Mouse (Mus musculus): ENCODE measurements around the gene Tbcd.

The Tbcd gene

GRCm38 (mm10) chr11:121451753-121452635, at the start of gene Tbcd:
Gene Tbcd (plus strand): TSS chr11:121451949.
- CTCF ChIA-PET = no interaction called here

GRCm38 (mm10) chr11:121407366-121408155, 44.2 kb upstream of the Tbcd start:
- CTCF ChIA-PET = interaction anchor here (0.7 kb wide), 1 partner anchor 19 kb away, joined by 3 read pairs; no protein-coding TSS in a partner anchor

- CTCF ChIA-PET = no interaction called here
Observed at GRCm38 (mm10) chr11:121414762-121415161, 37.0 kb upstream of the Tbcd start.

GRCm38 (mm10) chr11:121415351-121415750, 36.4 kb upstream of the Tbcd start:
- CTCF ChIA-PET = interaction anchor here (0.6 kb wide), 1 partner anchor 1119 kb away, joined by 3 read pairs; no protein-coding TSS in a partner anchor

- CTCF ChIA-PET = interaction anchor here (0.6 kb wide), 1 partner anchor 698 kb away, joined by 3 read pairs; no protein-coding TSS in a partner anchor
Observed at GRCm38 (mm10) chr11:121417971-121418370, 33.8 kb upstream of the Tbcd start.

- CTCF ChIA-PET = no interaction called here
Observed at GRCm38 (mm10) chr11:121418932-121419331, 32.8 kb upstream of the Tbcd start.

GRCm38 (mm10) chr11:121420379-121420778, 31.4 kb upstream of the Tbcd start:
- CTCF ChIA-PET = no interaction called here

GRCm38 (mm10) chr11:121420830-121421552, 30.8 kb upstream of the Tbcd start, which contains the start of gene Fn3krp:
Gene Fn3krp (plus strand): TSS chr11:121421401.
- CTCF ChIA-PET = no interaction called here

- CTCF ChIA-PET = no interaction called here
Observed at GRCm38 (mm10) chr11:121421553-121422173, 30.1 kb upstream of the Tbcd start.

GRCm38 (mm10) chr11:121433397-121433796, 18.4 kb upstream of the Tbcd start:
- CTCF ChIA-PET = no interaction called here

- CTCF ChIA-PET = no interaction called here
Observed at GRCm38 (mm10) chr11:121434156-121435155, 17.3 kb upstream of the Tbcd start, which contains the start of gene Fn3k. Gene Fn3k (plus strand): TSS chr11:121434913.

GRCm38 (mm10) chr11:121437236-121437635, 14.5 kb upstream of the Tbcd start:
- CTCF ChIA-PET = no interaction called here

GRCm38 (mm10) chr11:121439686-121440292, 12.0 kb upstream of the Tbcd start:
- CTCF ChIA-PET = no interaction called here

GRCm38 (mm10) chr11:121441653-121442052, 10.1 kb upstream of the Tbcd start:
- CTCF ChIA-PET = no interaction called here

GRCm38 (mm10) chr11:121442076-121442475, 9.7 kb upstream of the Tbcd start:
- CTCF ChIA-PET = no interaction called here

- CTCF ChIA-PET = no interaction called here
Observed at GRCm38 (mm10) chr11:121451216-121451726, 478 bp upstream of the Tbcd start.

GRCm38 (mm10) chr11:121457874-121458273, 6.1 kb downstream of the Tbcd start:
- CTCF ChIA-PET = no interaction called here

GRCm38 (mm10) chr11:121467408-121467807, 15.7 kb downstream of the Tbcd start:
- CTCF ChIA-PET = no interaction called here

GRCm38 (mm10) chr11:121474831-121475230, 23.1 kb downstream of the Tbcd start:
- CTCF ChIA-PET = no interaction called here

Measured in spleen, embryonic (tissue).